Mouse (Mus musculus) cortical plate, adult 2 months (tissue): Measurements from ENCODE around the gene Zbed6.

Source experiments
- CTCF ChIP-seq: fragments of 200-500 bp; IDR thresholded peaks from 2 replicates; pipeline ENCODE4 v1.5.1; 2011; ENCODE audit warnings: mild to moderate bottlenecking, control low read depth, low read length; ENCODE audit not compliant: insufficient read depth; ENCODE audit errors: extremely low read depth
- POLR2A ChIP-seq: fragments of 200-500 bp; IDR thresholded peaks from 2 replicates; pipeline ENCODE4 v1.6.1; 2011; ENCODE audit warnings: mild to moderate bottlenecking, low read length, control low read depth; ENCODE audit not compliant: insufficient read depth; ENCODE audit errors: extremely low read depth

DNA sequence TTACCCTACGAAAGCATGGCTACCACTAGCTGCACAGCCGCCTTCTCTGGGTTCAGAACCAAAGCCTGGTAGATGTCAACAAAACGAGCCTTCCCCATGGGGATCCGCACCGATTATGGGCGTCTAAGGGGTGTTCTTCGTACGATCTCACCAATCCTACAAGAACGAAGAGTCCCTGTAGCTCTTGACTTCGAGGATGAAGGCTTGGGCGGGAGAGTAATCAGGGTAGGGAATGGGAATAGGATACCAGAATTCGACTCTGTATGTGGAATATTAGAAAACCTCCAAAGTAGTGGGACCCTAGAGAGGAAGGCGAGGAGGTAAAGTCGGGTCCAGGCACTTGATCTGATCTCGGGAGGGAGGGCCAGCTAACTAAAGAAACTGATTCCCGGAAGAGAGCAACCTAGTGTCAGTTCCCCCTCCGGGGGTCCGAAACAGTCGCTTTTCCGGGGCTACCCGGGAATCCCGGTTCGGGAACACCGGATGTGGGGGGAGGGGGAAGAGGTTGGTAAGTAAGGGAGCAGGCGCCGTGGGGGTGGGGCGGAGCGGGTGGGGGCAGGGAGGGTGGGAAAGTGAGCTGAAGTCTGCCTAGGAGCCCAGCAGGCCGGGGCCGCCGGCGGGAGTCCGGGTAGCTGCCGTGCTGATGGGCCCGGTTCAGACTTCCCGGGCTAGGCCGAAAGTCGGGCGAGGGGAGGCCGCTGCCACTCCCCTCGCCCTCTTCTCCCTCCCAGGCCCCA is at the start of gene Zbed6:
- TF ChIP-seq CTCF = no peak
- no peak for TF ChIP-seq POLR2A
